Mouse (Mus musculus) gastrocnemius, postnatal 4 days (tissue): ENCODE data around the gene Wdr11. TPM values are rescaled to one million over a fixed set of nuclear protein-coding genes. Genes with fewer than 3 reads are reported as not detected.

Source experiments
- DNase-seq, 2 experiments: peaks; one replicate each; pipeline ENCODE4 v3.0.0; 2021 to 2022; ENCODE audit warnings: low spot score in 2 of 2, mixed read lengths in 2 of 2
- total RNA-seq, 2 experiments: library from RNA; stranded (reverse); gene quantifications; 2 replicates each; pipeline ENCODE4 v1.2.3; 2021

Gene Wdr11
- total RNA-seq, 2 experiments from 2014 or later: 26.7 to 30.3 TPM

GRCm38 (mm10) chr7:129651781-129652180, 60.1 kb downstream of the Wdr11 start:
- DNase-seq: no peak

GRCm38 (mm10) chr7:129652901-129653460, 61.3 kb downstream of the Wdr11 start:
- DNase-seq: no peak

GRCm38 (mm10) chr7:129653791-129654271, 62.2 kb downstream of the Wdr11 start:
- DNase-seq: peak; percentile 54 to 60

GRCm38 (mm10) chr7:129654923-129655322, 63.3 kb downstream of the Wdr11 start:
- no peak for DNase-seq

GRCm38 (mm10) chr7:129655604-129656226, 64.1 kb downstream of the Wdr11 start:
- DNase-seq: no peak

GRCm38 (mm10) chr7:129657867-129658266, 66.2 kb downstream of the Wdr11 start:
- DNase-seq: no peak

GRCm38 (mm10) chr7:129659755-129660154, 68.1 kb downstream of the Wdr11 start:
- DNase-seq: no peak

- no peak for DNase-seq
These were observed 68.9 kb downstream of the Wdr11 start for GRCm38 (mm10) chr7:129660546-129660945.

- DNase-seq: no peak
These were observed 70.6 kb downstream of the Wdr11 start for GRCm38 (mm10) chr7:129662051-129662789.

GRCm38 (mm10) chr7:129663781-129664505, 72.3 kb downstream of the Wdr11 start:
- no peak for DNase-seq

GRCm38 (mm10) chr7:129665411-129665810, 73.7 kb downstream of the Wdr11 start:
- DNase-seq: no peak

GRCm38 (mm10) chr7:129665921-129666320, 74.3 kb downstream of the Wdr11 start:
- DNase-seq: no peak

- DNase-seq: no peak
These were observed 74.9 kb downstream of the Wdr11 start for GRCm38 (mm10) chr7:129666526-129666925.

- no peak for DNase-seq
These were observed 78.6 kb downstream of the Wdr11 start for GRCm38 (mm10) chr7:129670280-129670679.

GRCm38 (mm10) chr7:129671675-129672651, 80.3 kb downstream of the Wdr11 start:
- no peak for DNase-seq

GRCm38 (mm10) chr7:129673776-129674175, 82.1 kb downstream of the Wdr11 start:
- DNase-seq: no peak

GRCm38 (mm10) chr7:129674558-129674957, 82.9 kb downstream of the Wdr11 start:
- DNase-seq: no peak

GRCm38 (mm10) chr7:129675852-129676251, 84.2 kb downstream of the Wdr11 start:
- DNase-seq: no peak

- no peak for DNase-seq
These were observed 85.5 kb downstream of the Wdr11 start for GRCm38 (mm10) chr7:129677141-129677540.

GRCm38 (mm10) chr7:129678431-129678830, 86.8 kb downstream of the Wdr11 start:
- no peak for DNase-seq
